Mouse (Mus musculus): ENCODE data around the gene Slc22a14.

GRCm38 (mm10) chr9:119219667-119220066 is 145.7 kb downstream of the Slc22a14 start:
- TF ChIP-seq CHD2 (IDR thresholded peaks at IDR 0.05; ENCODE audit: low read depth, low read length) (no peak), ZNF384 (IDR thresholded peaks at IDR 0.05; ENCODE audit: low read depth, low read length) (no peak), ZC3H11A (IDR thresholded peaks at IDR 0.05; ENCODE audit: borderline replicate concordance, low read depth, low read length) (no peak), HCFC1 (IDR thresholded peaks at IDR 0.05; ENCODE audit: borderline replicate concordance, insufficient read depth, low read length) (no peak)
